Mouse (Mus musculus): ENCODE measurements around the gene Gal3st1.
"Not testable (repeated sequence)": the region's sequence is repeated elsewhere in the genome, so short reads cannot be mapped to it uniquely, and the experiment has no call there.

Gal3st1 gene

GRCm38 (mm10) chr11:3983291-3983862, at the start of gene Gal3st1:
TSS of gene Gal3st1 (plus strand) at chr11:3983636.
- DNase-seq (ENCODE audit: low spot score in 2 of 2): no peak

DNA sequence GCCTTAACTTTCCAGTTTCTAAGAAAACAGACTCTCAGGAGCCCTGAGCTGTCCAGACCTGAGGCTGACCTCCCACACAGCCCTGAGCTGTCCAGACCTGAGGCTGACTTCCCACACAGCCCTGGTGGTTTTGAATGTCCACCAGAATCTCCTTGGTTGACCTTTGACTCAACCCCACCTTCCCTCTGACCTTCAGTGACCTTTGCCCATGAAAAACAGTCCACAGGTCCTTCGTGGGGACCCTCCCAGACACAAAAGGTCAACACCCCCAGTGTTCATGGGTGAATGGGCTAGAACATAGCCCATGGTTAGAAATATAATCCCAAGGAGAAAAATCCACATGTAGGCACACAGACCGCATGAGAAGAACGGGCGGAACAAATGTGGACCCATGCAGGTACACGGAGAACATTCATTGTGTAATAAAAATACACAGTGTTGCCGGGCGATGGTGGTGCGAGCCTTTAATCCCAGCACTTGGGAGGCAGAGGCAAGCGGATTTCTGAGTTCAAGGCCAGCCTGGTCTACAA, 49.6 kb upstream of the Gal3st1 start:
- DNase-seq (ENCODE audit: low spot score in 2 of 2): no peak

- DNase-seq (ENCODE audit: low spot score in 2 of 2): no peak
Measured at GRCm38 (mm10) chr11:3935135-3935534, 48.3 kb upstream of the Gal3st1 start.

- no peak for DNase-seq (ENCODE audit: low spot score in 2 of 2)
Measured at GRCm38 (mm10) chr11:3936318-3936717, 47.1 kb upstream of the Gal3st1 start.

DNA sequence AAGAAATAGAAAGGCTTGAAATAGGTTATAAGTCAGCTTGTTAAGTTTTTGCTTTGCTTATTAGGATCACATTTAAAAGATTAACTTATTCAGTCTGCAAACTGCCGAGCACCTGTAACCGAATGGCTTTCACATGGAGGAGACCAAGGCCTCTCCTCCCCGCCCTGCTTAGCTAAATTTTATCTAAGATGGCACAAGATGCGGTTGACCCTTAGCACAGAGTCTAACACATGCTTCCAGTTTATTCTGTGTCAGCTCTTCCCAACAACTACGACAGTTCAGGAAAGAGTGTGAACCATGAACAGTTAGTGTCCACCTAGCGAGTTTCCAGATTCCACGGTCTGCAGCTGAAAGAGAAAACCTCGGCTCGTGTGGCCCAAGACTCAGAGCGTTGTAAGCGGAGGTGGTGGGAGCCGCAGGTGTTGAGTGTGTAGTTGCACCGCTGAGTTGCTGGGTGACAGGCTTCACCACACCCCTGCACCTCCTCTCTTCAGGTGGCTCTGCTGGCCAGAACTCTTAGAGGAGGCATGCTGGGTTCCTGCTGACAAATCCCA, 46.0 kb upstream of the Gal3st1 start:
- no peak for DNase-seq (ENCODE audit: low spot score in 2 of 2)

DNA sequence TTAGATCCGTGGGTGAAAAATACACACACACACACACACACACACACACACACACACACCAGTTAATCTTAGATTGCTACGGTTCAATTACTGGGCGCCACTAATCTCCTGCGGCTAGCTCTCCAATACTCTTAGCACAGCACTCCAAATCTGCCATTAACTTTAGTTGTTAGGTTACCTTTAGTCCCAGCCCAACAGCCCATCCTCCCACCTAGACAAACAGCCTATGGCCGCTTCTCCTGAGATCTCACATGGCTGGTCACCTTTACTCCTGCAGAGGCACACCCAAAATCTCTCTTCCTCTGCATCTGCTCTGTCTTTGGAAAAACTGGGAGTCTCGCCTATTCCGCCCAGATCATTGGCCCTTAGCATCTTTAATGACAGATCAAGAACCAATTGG, 42.1 kb upstream of the Gal3st1 start:
- DNase-seq (ENCODE audit: low spot score in 2 of 2): no peak

DNA sequence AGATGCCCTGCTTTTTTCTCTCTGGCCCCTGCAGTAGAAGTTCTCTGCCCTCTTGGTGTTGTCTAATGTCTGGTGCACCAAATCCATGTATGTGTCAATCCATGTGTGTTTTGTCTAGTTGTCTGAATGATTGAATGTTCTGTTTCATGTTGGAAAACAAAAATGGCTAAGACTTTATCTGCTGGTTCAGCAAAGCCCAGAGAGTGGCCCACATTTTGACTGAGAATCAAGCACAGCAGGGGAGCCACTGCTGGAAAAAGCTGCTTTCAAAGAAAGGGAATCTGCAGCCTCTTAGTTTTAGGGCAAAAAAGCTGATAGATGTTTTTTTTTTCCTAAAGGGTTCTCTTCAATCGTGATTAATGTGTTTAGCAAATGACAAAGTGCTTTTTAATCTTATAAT, 37.0 kb upstream of the Gal3st1 start:
- no peak for DNase-seq (ENCODE audit: low spot score in 2 of 2)

DNA sequence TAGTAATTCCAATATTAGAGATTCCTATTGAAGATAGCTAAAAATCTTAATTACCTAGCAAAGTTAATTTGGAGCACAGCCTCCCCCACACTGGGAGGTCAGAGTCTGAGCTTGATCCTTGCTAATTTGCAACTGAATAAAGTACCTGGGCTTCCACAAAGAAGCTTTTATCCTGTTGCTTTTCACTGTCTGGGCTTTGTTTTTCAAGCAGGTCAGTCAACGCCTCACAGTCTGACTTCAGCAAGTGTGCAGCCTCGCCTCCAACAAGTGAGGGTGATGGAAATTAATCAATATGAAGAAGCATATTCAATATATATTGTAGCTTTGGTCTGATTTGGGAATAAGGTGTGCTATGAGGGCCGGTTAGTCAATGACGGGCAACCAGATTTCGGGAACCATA, 28.6 kb upstream of the Gal3st1 start:
- not testable (repeated sequence) for DNase-seq (ENCODE audit: low spot score in 2 of 2)

- DNase-seq (ENCODE audit: low spot score in 2 of 2): not testable (repeated sequence)
Measured at GRCm38 (mm10) chr11:3955371-3955770, 28.1 kb upstream of the Gal3st1 start.

DNA sequence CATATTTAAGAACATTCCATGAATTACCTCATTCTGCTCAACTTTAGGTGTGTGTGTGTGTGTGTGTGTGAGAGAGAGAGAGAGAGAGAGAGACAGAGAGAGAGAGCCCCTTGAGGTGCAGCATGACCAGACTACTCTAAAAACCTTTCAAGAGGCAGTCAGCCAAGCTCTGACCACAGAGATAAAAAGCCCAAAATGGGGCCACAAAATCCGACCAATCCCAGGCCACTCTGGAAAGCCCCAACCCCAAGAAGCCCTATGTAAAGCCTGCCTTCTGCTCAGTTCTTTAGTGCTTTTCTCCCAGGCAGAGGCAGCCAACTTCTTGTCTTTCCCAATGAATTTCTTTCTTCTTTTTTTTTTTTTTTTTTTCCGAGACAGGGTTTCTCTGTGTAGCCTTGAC, 22.5 kb upstream of the Gal3st1 start:
- no peak for DNase-seq (ENCODE audit: low spot score in 2 of 2)

- no peak for DNase-seq (ENCODE audit: low spot score in 2 of 2)
Measured at GRCm38 (mm10) chr11:3961761-3962160, 21.7 kb upstream of the Gal3st1 start.

GRCm38 (mm10) chr11:3963155-3963554, 20.3 kb upstream of the Gal3st1 start:
- no peak for DNase-seq (ENCODE audit: low spot score in 2 of 2)

DNA sequence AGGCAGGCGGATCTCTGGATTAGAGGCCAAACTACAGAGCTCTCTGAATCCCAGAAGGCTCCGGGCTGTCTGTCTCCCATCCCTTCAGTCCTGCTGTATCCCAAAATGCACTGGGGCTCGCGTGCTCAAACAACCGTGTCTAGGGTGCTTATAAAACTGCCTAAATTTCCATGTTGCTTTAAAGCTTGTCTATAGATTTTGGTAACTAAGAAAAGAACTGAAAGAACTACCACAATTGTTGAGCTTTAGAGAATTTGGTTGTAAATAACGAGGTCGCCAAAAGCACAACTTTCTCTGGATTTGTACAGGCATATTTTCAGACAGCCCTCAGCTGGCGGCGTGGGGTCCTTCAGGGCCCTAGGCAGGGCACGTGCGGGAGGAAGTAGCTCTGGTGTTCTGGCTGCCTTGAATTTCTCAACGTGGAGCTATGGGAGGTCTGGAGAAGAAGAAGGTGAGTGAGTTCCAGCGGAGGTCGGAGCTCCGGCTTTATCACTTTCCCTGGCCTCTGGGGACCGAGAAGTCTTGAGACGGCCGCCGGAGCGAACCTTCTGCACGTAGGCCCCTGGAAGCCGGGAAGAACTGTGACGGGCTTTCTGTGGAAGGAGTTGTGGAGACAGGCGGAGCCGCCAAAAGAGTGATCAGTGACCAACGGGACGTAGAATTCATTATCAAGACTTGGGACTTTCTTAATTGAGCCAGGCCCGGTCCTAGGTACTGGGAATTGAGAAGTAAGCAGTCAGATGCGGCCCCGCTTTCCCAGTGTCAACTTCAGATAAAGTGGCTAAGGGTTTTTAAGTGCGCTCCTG, 19.6 kb upstream of the Gal3st1 start, which contains the start of gene Pes1:
TSS of gene Pes1 (plus strand) at position 366 of the 806 bp plus-strand sequence.
- DNase-seq (ENCODE audit: low spot score in 2 of 2): peak; percentile 81 to 87

DNA sequence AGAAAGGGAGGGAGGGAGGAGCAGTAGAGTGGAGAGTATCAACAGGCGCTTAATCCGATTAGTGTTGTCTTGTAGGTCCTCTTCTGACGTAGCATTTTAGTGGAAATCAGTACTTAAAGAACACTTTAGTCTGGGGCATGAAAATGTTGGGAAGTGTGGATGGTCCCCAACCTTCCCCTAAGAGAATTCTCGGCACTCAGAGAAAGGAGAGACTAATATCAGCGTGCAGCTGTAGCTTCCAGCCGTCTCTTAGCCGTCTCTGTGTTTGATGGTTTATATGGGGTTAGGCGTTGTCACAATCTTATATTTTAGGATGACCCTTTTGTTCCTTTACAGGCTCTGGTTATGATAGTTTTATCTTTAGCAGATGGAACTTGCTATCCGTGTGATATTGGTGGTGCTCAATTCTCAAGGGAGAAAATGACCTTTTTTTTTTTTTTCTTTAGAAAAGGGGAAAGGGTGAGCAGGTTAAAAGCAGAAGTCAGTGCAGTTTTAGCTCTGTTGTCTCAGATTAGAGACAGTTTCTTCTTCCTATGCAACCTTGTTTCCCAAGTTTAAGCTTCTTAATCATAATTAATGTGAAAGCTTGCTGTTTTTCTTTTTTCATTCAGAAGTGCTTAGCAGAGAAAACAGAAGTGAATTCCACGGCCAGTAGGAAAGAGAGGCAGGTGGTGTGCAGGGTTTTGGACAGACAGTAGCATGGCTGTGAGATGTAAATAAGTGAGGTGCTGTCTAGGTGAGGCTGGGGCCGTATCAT, 18.8 kb upstream of the Gal3st1 start:
- DNase-seq (ENCODE audit: low spot score in 2 of 2): peak in 1 of 2 experiments; percentile 12

GRCm38 (mm10) chr11:3969837-3970236, 13.6 kb upstream of the Gal3st1 start:
- no peak for DNase-seq (ENCODE audit: low spot score in 2 of 2)

DNA sequence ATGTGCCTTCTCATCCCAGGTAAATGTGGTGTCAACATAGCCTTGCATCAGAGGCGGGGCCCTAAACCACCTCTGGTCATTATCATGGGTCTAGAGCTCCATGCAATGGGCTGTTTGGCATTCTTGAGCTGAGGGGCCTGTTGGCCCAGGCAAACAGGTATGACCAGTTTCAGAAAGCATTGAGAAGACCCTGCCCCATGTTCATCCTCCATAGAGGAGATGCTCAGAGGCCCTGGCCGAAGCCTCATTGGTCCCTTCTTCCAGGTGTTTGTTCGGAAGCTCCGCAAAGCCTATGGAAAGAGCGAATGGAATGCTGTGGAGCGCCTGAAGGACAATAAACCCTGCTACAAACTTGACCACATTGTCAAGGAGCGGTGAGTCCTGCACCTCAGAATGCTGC, 13.1 kb upstream of the Gal3st1 start:
- DNase-seq (ENCODE audit: low spot score in 2 of 2): no peak

DNA sequence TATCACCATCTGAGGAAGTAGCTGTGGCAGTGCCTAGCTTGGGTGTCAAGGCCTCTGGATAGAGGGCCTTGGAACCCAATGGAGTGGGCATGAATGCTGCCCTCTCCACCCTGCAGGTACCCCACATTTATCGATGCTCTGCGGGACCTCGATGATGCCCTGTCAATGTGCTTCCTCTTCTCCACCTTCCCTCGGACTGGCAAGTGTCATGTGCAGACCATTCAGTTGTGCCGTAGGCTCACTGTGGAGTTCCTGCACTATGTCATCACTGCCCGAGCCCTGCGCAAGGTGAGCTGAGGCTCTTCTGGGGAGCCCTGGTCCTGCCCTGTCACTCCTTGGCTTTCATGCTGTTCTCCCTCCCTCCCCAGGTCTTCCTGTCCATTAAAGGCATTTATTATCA, 10.4 kb upstream of the Gal3st1 start:
- DNase-seq (ENCODE audit: low spot score in 2 of 2): no peak

DNA sequence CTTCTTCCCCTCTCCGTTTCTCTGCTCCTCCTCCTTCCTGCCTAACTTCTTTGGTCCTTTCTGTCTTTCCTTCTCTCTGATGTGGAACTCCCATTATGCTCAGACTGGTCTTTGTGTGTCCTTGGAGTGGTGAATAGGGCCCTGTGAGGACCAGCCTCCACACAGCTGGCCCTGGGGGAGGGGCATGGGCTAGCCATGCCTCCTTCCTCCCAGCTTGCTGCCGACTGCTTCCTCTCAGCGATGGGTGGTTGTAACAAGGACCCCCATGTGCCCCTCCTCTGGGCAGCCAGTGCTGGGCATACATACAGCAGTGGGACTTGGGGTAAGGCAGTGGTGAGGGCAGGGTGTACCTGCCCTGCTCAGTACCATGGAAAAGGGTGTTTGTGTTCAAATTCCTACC, 9.1 kb upstream of the Gal3st1 start:
- DNase-seq (ENCODE audit: low spot score in 2 of 2): no peak

DNA sequence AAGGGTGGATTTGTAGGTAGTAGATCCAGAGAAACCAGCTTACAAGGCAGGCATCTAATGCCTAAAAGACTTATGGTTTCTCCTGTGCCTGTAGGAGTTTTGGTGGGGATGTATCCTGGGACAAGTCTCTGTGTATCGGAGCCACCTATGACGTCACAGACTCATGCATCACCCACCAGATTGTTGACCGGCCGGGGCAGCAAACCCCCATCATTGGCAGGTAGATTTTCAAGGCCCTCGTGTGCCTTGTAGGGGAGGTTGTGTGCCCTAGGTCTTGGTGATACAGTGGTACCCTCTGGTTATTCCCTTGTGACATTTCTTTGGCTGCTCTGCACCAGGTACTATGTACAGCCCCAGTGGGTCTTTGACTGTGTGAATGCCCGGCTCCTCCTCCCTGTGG, 6.8 kb upstream of the Gal3st1 start, which contains the start of gene 4930556J24Rik:
TSS of gene 4930556J24Rik (minus strand) at position 101 of the 400 bp plus-strand sequence.
- DNase-seq (ENCODE audit: low spot score in 2 of 2): no peak

DNA sequence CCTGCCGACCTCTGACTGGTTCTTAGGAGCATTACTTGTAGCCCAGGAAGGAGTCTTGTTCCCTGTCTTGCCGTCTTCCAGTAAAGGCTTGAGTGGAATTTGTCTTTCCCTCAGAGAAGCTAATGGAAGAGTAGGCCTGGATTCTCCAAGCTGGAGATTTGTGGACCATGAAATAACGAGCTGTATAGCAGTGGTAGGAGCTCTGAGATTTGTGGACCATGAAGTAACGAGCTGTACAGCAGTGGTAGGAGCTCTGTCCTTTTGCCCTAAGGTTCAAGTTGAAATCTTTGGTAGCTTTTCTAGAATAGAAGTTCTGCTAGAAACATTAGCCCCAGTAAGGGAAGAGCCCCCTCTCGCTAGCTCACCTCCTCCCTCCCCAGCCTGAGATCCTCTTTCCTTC, 5.0 kb upstream of the Gal3st1 start:
- no peak for DNase-seq (ENCODE audit: low spot score in 2 of 2)

DNA sequence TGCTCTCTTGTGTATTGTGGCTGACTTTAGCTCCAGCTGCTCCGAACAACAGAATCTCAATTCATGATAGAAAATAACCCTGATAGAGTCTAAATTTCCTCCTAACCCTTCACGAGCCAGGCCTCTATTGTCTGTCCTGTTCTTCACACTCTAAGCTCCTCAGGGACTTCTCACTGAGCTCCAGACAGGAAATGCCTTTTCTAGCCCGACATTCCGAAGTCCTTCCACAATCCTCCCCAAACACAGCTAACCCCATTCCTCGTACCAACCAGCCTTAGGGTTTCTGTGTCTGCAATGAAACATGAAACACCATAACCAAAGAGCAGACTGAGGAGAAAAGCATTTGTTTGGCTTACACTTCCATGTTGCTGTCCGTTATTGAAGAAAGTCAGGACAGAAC, 1.9 kb upstream of the Gal3st1 start:
- no peak for DNase-seq (ENCODE audit: low spot score in 2 of 2)
